ENCODE assay signal across 22 mouse cellular contexts in genomic region chr1:137141372-137141771, GRCm38 (mm10).
"Had no signal": no experiment of that assay in that cellular context is flagged by ENCODE, and none has a peak within 500 bp of the region (broad histone marks: within the 10 kb centered on the region; RNA-seq: fewer than 3 reads in every experiment).

No protein-coding gene starts in this region.

- H3K4me1 ChIP-seq: hindbrain, embryonic 15.5 days; limb, embryonic 15.5 days had no signal

- H3K27me3 ChIP-seq: heart, embryonic 13.5 days; heart, embryonic 15.5 days; hindbrain, embryonic 15.5 days; limb, embryonic 15.5 days; liver, embryonic 12.5 days had no signal

- H3K27ac ChIP-seq: heart, adult 2 months; heart, embryonic 13.5 days; heart, embryonic 15.5 days; hindbrain, embryonic 15.5 days; hindbrain, postnatal 0 days; limb, embryonic 13.5 days; limb, embryonic 15.5 days; liver, embryonic 12.5 days; liver, embryonic 14.5 days had no signal

- DNase-seq: gastrocnemius, postnatal 14 days; gastrocnemius, postnatal 36 days; heart, adult 2 months; heart, postnatal 14 days; heart, postnatal 36 days; kidney, adult 11 months; kidney, adult 2 months; kidney, postnatal 10 days; kidney, postnatal 25 days; kidney, postnatal 4 days; layer of hippocampus, adult 9-11 months; layer of hippocampus, postnatal 36 days; left cerebral cortex, postnatal 4 days had no signal

- H3K9me3 ChIP-seq: heart, embryonic 13.5 days; heart, embryonic 15.5 days; hindbrain, embryonic 15.5 days; limb, embryonic 13.5 days; limb, embryonic 15.5 days; liver, embryonic 12.5 days had no signal

- H3K4me2 ChIP-seq: heart, embryonic 11.5 days; heart, embryonic 15.5 days; hindbrain, embryonic 15.5 days; limb, embryonic 15.5 days; liver, embryonic 12.5 days had no signal

- H3K36me3 ChIP-seq: heart, embryonic 13.5 days; heart, embryonic 15.5 days; hindbrain, embryonic 15.5 days; limb, embryonic 13.5 days; limb, embryonic 15.5 days; liver, embryonic 12.5 days had no signal

- ATAC-seq: hindbrain, postnatal 0 days; liver, embryonic 12.5 days had no signal

- H3K4me3 ChIP-seq: heart, adult 2 months; heart, embryonic 13.5 days; heart, embryonic 15.5 days; hindbrain, embryonic 15.5 days; limb, embryonic 13.5 days; limb, embryonic 15.5 days; liver, embryonic 12.5 days had no signal

- H3K9ac ChIP-seq: heart, embryonic 13.5 days; heart, embryonic 15.5 days; hindbrain, embryonic 15.5 days; limb, embryonic 13.5 days; limb, embryonic 15.5 days; liver, embryonic 12.5 days; liver, embryonic 14.5 days had no signal
